Mouse (Mus musculus): ENCODE results near the gene Itga7.

Gene Itga7

GRCm38 (mm10) chr10:128933574-128933973 is at the start of gene Itga7:
Gene Itga7 (plus strand): TSS chr10:128933818.
- DNase-seq = no peak

GRCm38 (mm10) chr10:128888941-128889827 is 44.4 kb upstream of the Itga7 start:
- no peak for DNase-seq

DNA sequence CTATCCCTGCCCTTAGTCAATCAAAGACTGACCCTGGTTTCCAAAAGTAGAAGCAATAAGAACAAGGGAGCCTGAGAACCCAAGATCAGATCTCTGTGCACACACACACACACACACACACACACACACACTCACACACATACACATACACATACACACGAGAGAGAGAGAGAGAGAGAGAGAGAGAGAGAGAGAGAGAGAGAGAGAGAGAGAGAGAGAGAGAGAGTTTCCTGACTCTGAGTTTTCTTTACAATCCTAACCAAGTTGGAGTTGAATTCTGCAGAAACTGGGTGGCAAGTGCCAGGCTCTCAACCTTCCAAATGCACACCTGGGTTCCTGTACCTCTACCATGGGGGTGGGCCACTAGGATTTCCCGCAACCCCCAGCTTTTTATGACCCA is 43.8 kb upstream of the Itga7 start:
- DNase-seq = no peak

GRCm38 (mm10) chr10:128890383-128891295 is 43.0 kb upstream of the Itga7 start:
- no peak for DNase-seq

DNA sequence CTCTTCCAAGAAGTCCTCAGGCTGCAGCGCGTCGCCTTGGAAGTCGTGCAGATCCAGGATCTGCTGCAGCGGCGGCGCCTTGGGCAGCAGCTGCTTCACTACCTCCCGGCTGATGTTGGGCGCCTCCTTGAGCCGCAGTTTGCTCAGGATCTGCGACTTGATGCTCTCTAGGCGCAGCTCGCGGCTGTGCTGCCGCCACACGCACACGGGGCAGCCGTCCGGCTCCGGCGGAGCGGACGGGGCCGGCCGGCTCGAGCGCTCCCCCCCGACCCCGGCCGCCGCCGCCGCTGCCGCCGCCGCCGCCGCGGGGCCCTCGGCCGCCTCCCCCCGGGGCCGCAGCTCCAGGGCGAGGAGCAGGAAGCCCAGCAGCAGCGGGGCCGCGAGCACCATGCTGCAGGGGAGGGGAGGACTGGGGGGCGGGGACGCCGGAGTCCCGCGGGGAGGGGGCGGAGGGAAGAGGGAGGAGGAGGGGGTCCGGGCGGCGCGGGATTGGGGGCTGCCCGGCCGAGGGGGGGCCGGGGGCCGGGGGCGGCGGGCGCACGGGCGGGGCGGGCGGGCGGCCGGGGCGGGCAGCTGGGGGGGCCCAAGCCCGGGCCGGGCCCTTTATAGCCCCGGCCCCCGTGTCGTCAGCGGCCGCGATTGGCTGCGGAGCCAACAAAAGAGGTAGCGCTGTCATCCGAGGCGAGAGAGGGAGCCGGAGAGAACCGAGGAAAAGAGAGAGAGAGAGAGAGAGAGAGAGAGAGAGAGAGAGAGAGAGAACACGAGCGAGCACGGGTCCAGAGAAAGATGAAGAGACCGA is 42.1 kb upstream of the Itga7 start, which contains the start of gene Gdf11:
Gene Gdf11, minus strand, starts transcription at position 423 of the 799 bp plus-strand sequence.
- DNase-seq = peak; percentile 54

DNA sequence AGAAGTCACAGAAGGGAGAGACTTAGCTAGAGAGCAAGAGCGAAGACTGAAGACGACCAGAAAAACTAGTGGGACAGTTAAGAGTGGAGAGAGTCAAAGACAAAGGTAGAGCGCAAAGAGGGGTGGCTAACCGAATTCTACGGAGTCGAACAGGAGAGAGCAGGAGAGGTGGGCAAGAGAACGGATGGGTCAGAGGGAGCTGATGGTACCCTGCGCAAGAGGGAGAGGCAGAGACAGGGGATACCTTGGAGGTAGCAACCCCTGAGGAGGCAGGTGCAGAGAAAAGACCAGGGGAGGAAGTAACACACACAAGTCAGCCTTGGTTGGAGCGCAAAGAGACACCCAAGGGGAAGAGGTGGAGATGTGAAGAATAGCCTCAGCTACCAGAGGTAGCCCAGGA is 41.4 kb upstream of the Itga7 start:
- no peak for DNase-seq

GRCm38 (mm10) chr10:128895437-128895836 is 38.2 kb upstream of the Itga7 start:
- peak; percentile 95 for DNase-seq

GRCm38 (mm10) chr10:128895952-128896693 is 37.5 kb upstream of the Itga7 start:
- DNase-seq = no peak

- no peak for DNase-seq
Observed at GRCm38 (mm10) chr10:128896807-128897206, 36.8 kb upstream of the Itga7 start.

DNA sequence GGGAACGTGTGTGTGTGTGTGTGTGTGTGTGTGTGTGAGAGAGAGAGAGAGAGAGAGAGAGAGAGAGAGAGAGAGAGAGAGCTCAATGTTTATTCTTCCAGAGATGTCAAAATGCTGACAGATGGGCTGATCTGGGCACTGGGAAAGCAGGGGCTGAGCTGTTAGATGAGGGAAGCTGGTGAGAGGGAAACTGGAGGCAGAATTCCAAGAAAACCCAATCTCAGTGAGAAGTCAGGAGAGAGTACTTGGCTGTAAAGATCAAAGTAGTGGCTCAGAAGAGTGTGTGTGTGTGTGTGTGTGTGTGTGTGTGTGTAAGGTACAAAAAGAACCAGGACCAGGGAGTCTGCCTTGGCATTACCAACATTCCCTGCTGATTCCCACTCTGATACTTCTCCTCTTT is 36.1 kb upstream of the Itga7 start:
- DNase-seq = no peak

DNA sequence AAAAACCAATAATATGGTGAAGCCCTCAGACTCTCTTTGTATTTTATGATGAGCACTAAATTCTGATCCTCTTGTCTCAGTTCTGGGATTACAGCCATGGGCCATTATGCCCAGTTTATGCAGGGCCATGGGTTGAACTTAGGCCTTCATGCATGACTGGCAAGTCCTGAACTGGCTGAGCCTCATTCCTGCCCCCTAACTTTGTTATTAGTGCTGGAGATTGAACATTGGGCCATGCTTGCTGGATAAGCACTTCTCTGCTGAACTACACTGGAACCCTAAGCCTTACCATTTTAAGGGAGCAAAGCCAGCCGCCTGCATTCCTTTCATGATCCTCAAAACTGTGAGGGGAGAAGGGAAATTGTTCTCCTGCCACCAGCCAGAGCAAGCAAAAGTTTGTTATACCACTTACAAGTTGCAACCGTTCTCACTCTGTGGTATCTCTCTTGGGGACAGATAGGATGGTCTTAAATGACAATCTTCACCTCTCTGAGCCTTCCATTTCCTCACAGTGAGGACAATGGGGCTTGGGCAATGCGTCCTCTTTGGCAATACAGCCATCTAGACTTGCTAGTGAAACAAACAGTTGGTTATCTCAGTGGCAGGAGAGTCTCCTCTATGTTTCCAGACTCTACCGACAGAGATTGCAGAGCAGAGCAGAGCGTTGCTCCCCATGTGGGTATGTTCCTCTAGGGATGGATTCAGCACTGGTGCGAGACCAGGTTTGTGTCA is 33.7 kb upstream of the Itga7 start:
- DNase-seq = no peak

DNA sequence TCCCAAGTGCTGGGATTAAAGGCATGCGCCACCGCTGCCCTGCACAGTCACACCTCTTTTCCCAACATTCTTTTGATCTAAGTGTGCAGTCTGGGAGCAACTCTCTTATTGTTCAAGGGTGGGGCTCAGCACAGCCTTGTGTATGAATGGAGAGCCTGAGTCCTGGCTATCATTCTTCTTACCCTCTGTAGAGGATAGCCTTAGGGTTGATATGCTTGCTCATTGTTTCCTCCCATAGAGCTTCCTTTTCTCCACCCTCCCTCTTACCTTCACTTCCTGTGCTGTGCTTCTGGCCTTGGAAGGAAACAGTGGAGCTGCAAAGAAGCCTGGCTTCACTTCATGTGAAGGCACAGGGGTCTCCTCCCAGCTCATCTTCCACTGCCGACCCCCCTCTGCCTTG is 32.9 kb upstream of the Itga7 start, which contains the start of gene Cd63:
Gene Cd63, plus strand, starts transcription at position 292 of the 400 bp plus-strand sequence.
- DNase-seq = no peak

GRCm38 (mm10) chr10:128901409-128901808 is 32.2 kb upstream of the Itga7 start:
- no peak for DNase-seq

DNA sequence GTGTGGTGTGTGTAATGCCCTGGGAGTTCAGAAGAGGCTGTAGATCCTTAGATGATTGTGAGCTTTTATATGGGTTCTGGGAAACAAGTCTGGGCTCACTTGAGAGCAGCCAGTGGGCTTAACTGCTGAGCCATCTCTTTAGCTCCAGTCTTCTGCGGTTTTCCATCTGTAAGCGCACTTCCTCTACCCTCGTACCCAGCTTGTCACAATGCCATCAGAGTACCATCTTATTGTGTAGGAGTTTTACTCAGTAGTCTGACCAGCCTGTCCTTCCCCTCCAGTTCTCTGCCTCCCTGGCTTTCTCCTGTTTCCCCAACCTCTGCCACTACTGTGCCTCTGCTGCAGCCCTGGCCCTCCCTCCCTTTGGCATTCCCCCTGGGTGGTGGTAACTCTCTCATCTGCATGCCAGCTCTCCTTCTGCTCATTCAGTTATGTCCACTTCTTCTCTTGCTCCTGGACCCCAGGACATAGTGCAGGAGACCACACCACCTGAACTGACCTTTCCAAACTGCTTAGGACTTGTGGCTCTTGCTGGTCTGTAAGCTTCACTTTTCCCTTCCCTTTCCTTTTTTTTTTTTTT is 31.1 kb upstream of the Itga7 start:
- DNase-seq = no peak

GRCm38 (mm10) chr10:128904812-128905211 is 28.8 kb upstream of the Itga7 start:
- no peak for DNase-seq

DNA sequence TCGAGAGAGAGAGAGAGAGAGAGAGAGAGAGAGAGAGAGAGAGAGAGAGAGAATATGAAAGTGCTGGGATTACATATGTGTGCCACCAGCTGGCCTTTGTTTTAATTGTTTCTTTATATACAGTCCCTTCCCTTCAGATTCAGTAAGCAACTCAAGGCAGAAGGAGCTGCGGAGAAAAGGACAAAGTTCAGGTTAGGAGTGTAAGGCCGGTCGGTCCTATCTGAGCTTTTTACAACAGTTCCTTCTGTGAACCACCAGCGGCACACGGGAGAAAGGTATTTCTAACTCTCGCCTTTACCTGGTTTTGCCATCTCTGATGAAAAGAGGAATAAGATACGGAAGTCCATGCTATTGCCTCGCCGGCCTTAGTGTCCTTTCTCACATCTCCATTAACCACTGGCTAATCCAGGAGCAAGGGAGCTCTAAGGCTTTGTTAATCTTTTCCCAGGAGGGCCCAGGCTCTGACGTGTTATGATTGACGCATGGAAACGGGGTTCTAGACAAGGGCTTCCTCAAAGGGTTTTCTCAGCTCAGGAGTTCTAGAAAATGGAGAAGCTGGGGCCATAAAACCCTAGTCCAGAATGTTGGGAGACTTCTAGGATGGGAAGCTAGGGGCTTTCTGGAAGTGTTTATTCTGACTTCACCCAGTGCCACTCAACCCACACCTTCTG is 24.7 kb upstream of the Itga7 start:
- no peak for DNase-seq

DNA sequence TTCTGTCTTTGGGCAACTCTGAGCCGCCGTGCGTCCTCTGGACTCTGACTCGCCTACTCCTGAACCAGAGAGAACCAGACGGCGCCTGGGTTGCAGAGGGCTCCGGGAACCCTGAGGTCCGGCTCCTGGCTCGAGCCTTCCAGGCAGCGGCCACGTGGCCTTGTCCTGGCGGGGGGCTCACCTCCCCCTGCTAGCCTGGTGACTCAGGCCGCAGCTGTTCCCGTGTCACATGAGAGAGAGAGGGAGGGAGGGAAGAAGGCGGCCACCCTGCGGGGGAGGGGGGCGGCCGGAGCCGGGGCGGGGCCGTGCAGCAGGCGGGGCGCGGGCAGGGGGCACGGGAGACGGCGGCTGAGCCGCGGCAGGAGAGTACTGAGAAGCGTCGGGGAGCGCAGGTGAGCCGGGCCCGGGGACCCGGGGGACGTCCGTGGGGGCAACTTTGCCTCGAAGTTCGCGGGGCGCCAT is 24.0 kb upstream of the Itga7 start:
- peak; percentile 88 for DNase-seq

DNA sequence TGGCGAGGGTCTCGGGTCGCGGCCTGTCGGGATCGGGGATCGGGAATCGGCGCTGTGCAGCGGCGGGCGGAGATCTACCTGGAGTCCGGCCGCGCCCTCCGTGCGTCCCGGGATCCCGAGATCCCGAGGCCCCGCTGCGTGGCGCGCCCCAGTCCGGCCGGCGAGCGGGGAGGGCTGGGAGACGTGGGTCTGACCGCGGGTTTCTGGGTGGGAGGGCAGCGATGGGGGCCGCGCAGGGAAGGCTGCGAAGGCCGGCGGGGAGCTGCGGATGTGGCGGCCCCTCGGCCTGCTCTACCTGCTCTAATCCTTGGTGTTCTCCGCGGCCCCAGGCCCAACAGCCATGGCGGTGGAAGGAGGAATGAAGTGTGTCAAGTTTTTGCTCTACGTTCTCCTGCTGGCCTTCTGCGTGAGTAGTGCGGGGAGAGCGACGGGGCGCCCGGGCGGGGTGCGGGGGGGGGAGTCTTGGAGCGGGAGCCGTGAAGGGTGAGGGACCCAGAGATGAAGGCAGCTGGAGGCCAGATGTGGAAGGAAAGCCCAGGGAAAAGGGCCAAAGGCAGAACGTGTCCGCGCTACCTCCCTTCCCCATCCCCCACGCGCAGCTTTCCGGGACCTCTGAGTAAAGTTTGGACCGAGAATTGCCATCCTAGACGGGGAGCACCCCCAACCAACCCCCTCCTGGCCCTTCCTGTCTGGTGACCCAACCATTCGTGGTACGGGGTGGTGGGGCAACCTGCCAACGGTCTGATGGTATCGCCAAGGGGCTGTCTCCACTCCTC is 23.4 kb upstream of the Itga7 start:
- DNase-seq = peak; percentile 55

GRCm38 (mm10) chr10:128911430-128911829 is 22.2 kb upstream of the Itga7 start:
- no peak for DNase-seq

Data from lung, postnatal 36 days (tissue).